Mouse (Mus musculus) B cell, adult 2 months (primary cell): ENCODE data around the gene BC034090.
"Not testable (repeated sequence)": the region's sequence is repeated elsewhere in the genome, so short reads cannot be mapped to it uniquely, and the experiment has no call there.

Experiments used
- DNase-seq, 2 experiments: peaks; one replicate each; pipeline ENCODE4 v3.0.0; 2022

The BC034090 gene

GRCm38 (mm10) chr1:155178192-155178924 is 65.9 kb downstream of the BC034090 start:
- no peak for DNase-seq

- DNase-seq = no peak
Observed at GRCm38 (mm10) chr1:155174424-155174823, 69.8 kb downstream of the BC034090 start.

- not testable (repeated sequence) for DNase-seq
Observed at GRCm38 (mm10) chr1:155173644-155174016, 70.6 kb downstream of the BC034090 start.

DNA sequence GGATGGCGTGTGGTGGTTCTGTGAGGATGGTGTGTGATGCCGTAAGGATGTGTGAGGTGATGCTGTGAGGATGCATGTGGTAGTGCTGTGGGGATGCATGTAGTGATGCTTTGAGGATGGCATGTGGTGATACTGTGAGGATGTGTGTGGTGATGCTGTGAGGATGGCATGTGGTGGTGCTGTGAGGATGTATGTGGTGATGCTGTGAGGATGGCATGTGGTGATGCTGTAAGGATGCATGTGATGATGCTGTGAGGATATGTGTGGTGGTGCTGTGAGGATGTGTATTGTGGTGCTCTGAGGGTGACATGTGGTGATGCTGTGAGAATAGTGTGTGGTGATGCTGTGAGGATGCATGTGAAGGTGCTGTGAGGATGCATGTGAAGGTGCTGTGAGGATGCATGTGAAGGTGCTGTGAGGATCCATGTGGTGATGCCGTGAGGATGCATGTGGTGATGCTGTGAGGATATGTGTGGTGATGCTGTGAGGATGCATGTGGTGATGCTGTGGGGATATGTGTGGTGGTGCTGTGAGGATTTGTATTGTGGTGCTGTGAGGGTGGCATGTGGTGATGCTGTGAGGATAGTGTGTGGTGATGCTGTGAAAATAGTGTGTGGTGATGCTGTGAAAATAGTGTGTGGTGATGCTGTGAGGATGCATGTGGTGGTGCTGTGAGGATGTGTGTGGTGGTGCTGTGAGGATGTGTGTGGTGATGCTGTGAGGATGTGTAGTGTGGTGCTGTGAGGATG is 71.2 kb downstream of the BC034090 start:
- no peak for DNase-seq

DNA sequence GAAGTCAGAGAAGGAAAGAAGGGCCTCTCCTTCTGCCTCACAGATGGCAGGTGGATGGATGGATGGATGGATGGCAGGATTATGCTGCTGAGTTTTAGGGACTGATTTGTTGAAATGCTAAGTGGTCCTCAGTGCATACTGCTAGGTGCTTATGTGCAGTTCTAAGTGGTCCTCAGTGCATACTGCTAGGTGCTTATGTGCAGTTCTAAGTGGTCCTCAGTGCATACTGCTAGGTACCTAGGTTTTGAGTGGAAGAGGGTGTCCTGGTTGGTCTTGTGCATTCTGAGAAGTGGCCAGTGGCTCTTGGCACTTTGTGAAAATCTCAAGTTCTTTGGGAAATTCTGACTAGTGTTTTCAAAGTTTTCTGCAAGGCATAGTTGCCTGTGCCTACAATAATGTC is 74.3 kb downstream of the BC034090 start:
- no peak for DNase-seq

DNA sequence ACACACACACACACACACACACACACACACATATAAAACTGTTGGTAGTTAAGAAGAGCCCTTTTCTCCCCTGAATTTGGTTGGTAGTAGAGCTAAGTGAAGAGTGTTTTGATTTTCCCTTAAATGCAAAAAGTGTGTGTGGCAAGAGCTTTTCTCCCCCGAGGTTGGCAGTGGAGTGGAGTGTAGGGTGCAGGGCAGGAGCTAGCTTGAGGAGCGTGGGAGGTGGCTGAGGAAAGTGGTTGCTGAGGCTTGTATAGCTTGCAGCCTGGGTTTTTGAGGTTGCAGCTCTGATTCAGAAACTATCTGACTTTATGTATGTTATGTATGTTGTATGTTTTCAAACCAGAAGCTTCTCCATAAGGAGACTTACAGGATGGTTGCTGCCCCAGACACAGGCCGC is 76.8 kb downstream of the BC034090 start:
- no peak for DNase-seq
